Mouse (Mus musculus) midbrain, embryonic 11.5 days (tissue): ENCODE data around the gene Tnfrsf12a. TPM values are rescaled to one million over a fixed set of nuclear protein-coding genes. Genes with fewer than 3 reads are reported as not detected.
A peak's percentile ranks its signal among the peaks of the same experiment; 100 is the strongest.

Experiments
- ATAC-seq: fragments of 200-750 bp; cut with Nextera tagmentation; 2 replicates; pipeline ENCODE4 v1.8.0; 2017; ENCODE audit warnings: moderate TSS enrichment, moderate library complexity; ENCODE audit not compliant: low FRiP score
- DNase-seq: peaks from one replicate; pipeline ENCODE4 v3.0.0; 2015; ENCODE audit warnings: low spot score; ENCODE audit errors: missing footprints
- H3K27ac ChIP-seq: fragments of 300-500 bp; sonication (generic); 2 replicates; pipeline ENCODE4 v1.5.1; 2014; ENCODE audit warnings: low read depth, low read length
- H3K27me3 ChIP-seq: fragments of 300-500 bp; sonication (generic); 2 replicates; pipeline ENCODE4 v1.6.1; 2014; ENCODE audit warnings: mild to moderate bottlenecking, low read length, moderate library complexity, mixed read lengths; ENCODE audit not compliant: control insufficient read depth, insufficient read depth
- H3K36me3 ChIP-seq: fragments of 300-500 bp; sonication (generic); 2 replicates; pipeline ENCODE4 v1.6.1; 2014; ENCODE audit warnings: mild to moderate bottlenecking, low read length, moderate library complexity, mixed read lengths; ENCODE audit not compliant: control insufficient read depth, insufficient read depth
- H3K4me1 ChIP-seq: fragments of 300-500 bp; sonication (generic); 2 replicates; pipeline ENCODE4 v1.6.1; 2014; ENCODE audit warnings: low read length; ENCODE audit not compliant: control insufficient read depth, insufficient read depth
- H3K4me2 ChIP-seq: fragments of 300-500 bp; sonication (generic); 2 replicates; pipeline ENCODE4 v1.6.1; 2014; ENCODE audit warnings: mild to moderate bottlenecking, moderate library complexity
- H3K4me3 ChIP-seq: fragments of 300-500 bp; sonication (generic); 2 replicates; pipeline ENCODE4 v1.5.1; 2014; ENCODE audit warnings: low read depth, low read length
- H3K9ac ChIP-seq: fragments of 300-500 bp; sonication (generic); 2 replicates; pipeline ENCODE4 v1.6.1; 2014; ENCODE audit warnings: low read length
- H3K9me3 ChIP-seq: fragments of 300-500 bp; sonication (generic); 2 replicates; pipeline ENCODE4 v1.6.1; 2016; ENCODE audit warnings: low read length; ENCODE audit not compliant: control insufficient read depth
- WGBS: fragments of 180-500 bp; shearing (Covaris S2); extraction: QIAGEN DNeasy Blood & Tissue Kit; methylation state at CpG from one replicate; pipeline ENCODE4 v1.1.7; 2014; 5-methylcytosine and 5-hydroxymethylcytosine counted together
- polyA plus RNA-seq: library from polyadenylated mRNA; unstranded; fragments of >200 nt; fragmentation: Nextera tagmentation; extraction: Ambion mirVana; gene quantifications from 2 replicates; pipeline ENCODE4 v1.2.1, GENCODE M21; 2014

Gene Tnfrsf12a
- 2.0 and 2.2 TPM in 2 replicates for polyA plus RNA-seq

- Histone ChIP-seq H3K4me3 (peak within 1 kb of the TSS; percentile 48), H3K4me1 (peaks cover 24% of the 10 kb centered on the region), H3K9ac (peak within 1 kb of the TSS; percentile 59), H3K27ac (no peak within 1 kb of the TSS), H3K9me3 (no peaks in the 10 kb centered on the region), H3K27me3 (peaks cover 59% of the 10 kb centered on the region), H3K36me3 (no peaks in the 10 kb centered on the region), H3K4me2 (peak within 1 kb of the TSS; percentile 94)
- under 1% methylated on average over 34 of the region's 34 CpGs for WGBS
- peak; percentile 98 for DNase-seq
- peak; percentile 39 for ATAC-seq
These were observed at the start of gene Tnfrsf12a for GRCm38 (mm10) chr17:23677236-23677679. TSS of gene Tnfrsf12a (minus strand) at chr17:23677468.

- peaks cover 7% of the 10 kb centered on the region; the same call in 1 of the 2 replicates for H3K4me1 ChIP-seq
- 1% methylated on average over 20 of the region's 20 CpGs for WGBS
- peak overlapping the region; percentile 67 for H3K9ac ChIP-seq
- no peak overlapping the region; the same call in 1 of the 2 replicates for H3K27ac ChIP-seq
- no peaks in the 10 kb centered on the region for H3K27me3 ChIP-seq
- H3K4me2 ChIP-seq: peak overlapping the region; percentile 79
- peak; percentile 93 for DNase-seq
- no peaks in the 10 kb centered on the region for H3K9me3 ChIP-seq
- H3K36me3 ChIP-seq: no peaks in the 10 kb centered on the region
- peak; percentile 86 for ATAC-seq
- H3K4me3 ChIP-seq: peak overlapping the region; percentile 68
These were observed 49.5 kb upstream of the Tnfrsf12a start for GRCm38 (mm10) chr17:23726758-23727142.

- peaks cover 7% of the 10 kb centered on the region; the same call in 1 of the 2 replicates for H3K4me1 ChIP-seq
- H3K4me2 ChIP-seq: peak within 1 kb of the TSS; percentile 79
- no peaks in the 10 kb centered on the region for H3K9me3 ChIP-seq
- DNase-seq (peak; percentile 99), ATAC-seq (peak; percentile 95)
- H3K27me3 ChIP-seq: no peaks in the 10 kb centered on the region
- WGBS: 1% methylated on average over 67 of the region's 73 CpGs
- peak within 1 kb of the TSS; percentile 68 for H3K4me3 ChIP-seq
- H3K36me3 ChIP-seq: no peaks in the 10 kb centered on the region
- H3K9ac ChIP-seq: peak within 1 kb of the TSS; percentile 67
- H3K27ac ChIP-seq: peak within 1 kb of the TSS; percentile 10; the same call in 1 of the 2 replicates
These were observed 48.9 kb upstream of the Tnfrsf12a start, which contains the start of gene Pkmyt1 for GRCm38 (mm10) chr17:23725999-23726757. TSS of gene Pkmyt1 (plus strand) at chr17:23726336.

GRCm38 (mm10) chr17:23725477-23725876 is 48.2 kb upstream of the Tnfrsf12a start:
- peak overlapping the region; percentile 10; the same call in 1 of the 2 replicates for H3K27ac ChIP-seq
- WGBS: 71% methylated on average over 4 of the region's 4 CpGs

GRCm38 (mm10) chr17:23722376-23723125 is 45.3 kb upstream of the Tnfrsf12a start, which contains the start of gene 1520401A03Rik:
TSS of gene 1520401A03Rik (minus strand) at chr17:23722783.
- Histone ChIP-seq H3K9me3 (no peaks in the 10 kb centered on the region), H3K4me1 (peaks cover 7% of the 10 kb centered on the region; the same call in 1 of the 2 replicates), H3K4me3 (no peak within 1 kb of the TSS), H3K36me3 (no peaks in the 10 kb centered on the region), H3K27me3 (no peaks in the 10 kb centered on the region), H3K27ac (no peak within 1 kb of the TSS), H3K4me2 (no peak within 1 kb of the TSS), H3K9ac (no peak within 1 kb of the TSS)
- 80% methylated on average over 7 of the region's 7 CpGs for WGBS
- ATAC-seq (no peak), DNase-seq (no peak)

More at GRCm38 (mm10) chr17:23725477-23725876, 48.2 kb upstream of the Tnfrsf12a start:
- peak overlapping the region; percentile 79 for H3K4me2 ChIP-seq
- peak overlapping the region; percentile 68 for H3K4me3 ChIP-seq
- H3K9ac ChIP-seq: peak overlapping the region; percentile 67
- ATAC-seq (no peak), DNase-seq (no peak)
- no peaks in the 10 kb centered on the region for H3K36me3 ChIP-seq
- H3K27me3 ChIP-seq: no peaks in the 10 kb centered on the region
- peaks cover 7% of the 10 kb centered on the region; the same call in 1 of the 2 replicates for H3K4me1 ChIP-seq
- H3K9me3 ChIP-seq: no peaks in the 10 kb centered on the region

- Histone ChIP-seq H3K27ac (no peak overlapping the region), H3K36me3 (no peaks in the 10 kb centered on the region), H3K4me3 (no peak overlapping the region), H3K9me3 (no peaks in the 10 kb centered on the region), H3K4me1 (peaks cover 6% of the 10 kb centered on the region; the same call in 1 of the 2 replicates), H3K9ac (no peak overlapping the region), H3K4me2 (no peak overlapping the region), H3K27me3 (no peaks in the 10 kb centered on the region)
- 91% methylated on average over 2 of the region's 2 CpGs for WGBS
- no peak for DNase-seq
- no peak for ATAC-seq
These were observed 44.6 kb upstream of the Tnfrsf12a start for GRCm38 (mm10) chr17:23721886-23722285.

GRCm38 (mm10) chr17:23719455-23719854 is 42.2 kb upstream of the Tnfrsf12a start:
- no peak for ATAC-seq
- no peak for DNase-seq
- 9% methylated on average over 1 of the region's 1 CpGs for WGBS
- H3K36me3 ChIP-seq: no peaks in the 10 kb centered on the region
- H3K4me3 ChIP-seq: no peak overlapping the region
- no peak overlapping the region for H3K4me2 ChIP-seq
- no peak overlapping the region for H3K27ac ChIP-seq
- H3K27me3 ChIP-seq: no peaks in the 10 kb centered on the region
- no peaks in the 10 kb centered on the region for H3K4me1 ChIP-seq
- no peak overlapping the region for H3K9ac ChIP-seq
- no peaks in the 10 kb centered on the region for H3K9me3 ChIP-seq

- H3K4me1 ChIP-seq: no peaks in the 10 kb centered on the region
- peak; percentile 33 for DNase-seq
- H3K4me3 ChIP-seq: no peak overlapping the region
- H3K4me2 ChIP-seq: no peak overlapping the region
- H3K27ac ChIP-seq: no peak overlapping the region
- H3K36me3 ChIP-seq: no peaks in the 10 kb centered on the region
- H3K9me3 ChIP-seq: no peaks in the 10 kb centered on the region
- 78% methylated on average over 2 of the region's 2 CpGs for WGBS
- H3K27me3 ChIP-seq: no peaks in the 10 kb centered on the region
- no peak overlapping the region for H3K9ac ChIP-seq
- no peak for ATAC-seq
These were observed 39.7 kb upstream of the Tnfrsf12a start for GRCm38 (mm10) chr17:23717003-23717402.
